Mouse (Mus musculus) spleen, adult 2 months (tissue): Measurements from ENCODE around the gene Prss12.

Experiments used
- CTCF ChIP-seq: fragments of 200-500 bp; IDR thresholded peaks from 2 replicates; pipeline ENCODE4 v1.5.1; 2011; ENCODE audit warnings: mild to moderate bottlenecking, inconsistent platforms; ENCODE audit not compliant: insufficient read depth, insufficient read length, insufficient replicate concordance; ENCODE audit errors: extremely low read depth
- POLR2A ChIP-seq: fragments of 200-500 bp; IDR thresholded peaks from 2 replicates; pipeline ENCODE4 v1.6.1; 2011; ENCODE audit warnings: low read depth, low read length, inconsistent platforms

DNA sequence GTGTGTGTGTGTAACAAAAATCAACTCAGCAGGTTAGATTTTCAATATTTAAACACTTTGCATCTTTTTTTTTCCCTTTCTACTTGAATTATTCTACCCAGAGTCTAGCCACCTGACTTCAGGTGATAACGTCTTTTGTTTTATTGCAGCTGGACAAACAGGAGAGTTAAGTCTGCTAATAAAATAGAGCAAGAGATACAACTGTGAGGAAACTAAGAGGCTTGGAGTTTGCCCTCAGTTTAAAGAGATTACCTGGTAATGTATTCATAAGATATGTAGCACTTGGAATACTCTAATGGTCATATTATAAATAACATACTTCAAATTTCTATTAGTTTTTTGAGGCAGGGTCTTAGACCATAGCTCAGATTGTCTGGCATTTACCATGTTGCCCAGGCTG, 9.1 kb upstream of the Prss12 start:
- no peak for TF ChIP-seq CTCF
- TF ChIP-seq POLR2A: no peak
